Mouse (Mus musculus): Measurements from ENCODE around the gene Chil1.

Chil1 gene

DNA sequence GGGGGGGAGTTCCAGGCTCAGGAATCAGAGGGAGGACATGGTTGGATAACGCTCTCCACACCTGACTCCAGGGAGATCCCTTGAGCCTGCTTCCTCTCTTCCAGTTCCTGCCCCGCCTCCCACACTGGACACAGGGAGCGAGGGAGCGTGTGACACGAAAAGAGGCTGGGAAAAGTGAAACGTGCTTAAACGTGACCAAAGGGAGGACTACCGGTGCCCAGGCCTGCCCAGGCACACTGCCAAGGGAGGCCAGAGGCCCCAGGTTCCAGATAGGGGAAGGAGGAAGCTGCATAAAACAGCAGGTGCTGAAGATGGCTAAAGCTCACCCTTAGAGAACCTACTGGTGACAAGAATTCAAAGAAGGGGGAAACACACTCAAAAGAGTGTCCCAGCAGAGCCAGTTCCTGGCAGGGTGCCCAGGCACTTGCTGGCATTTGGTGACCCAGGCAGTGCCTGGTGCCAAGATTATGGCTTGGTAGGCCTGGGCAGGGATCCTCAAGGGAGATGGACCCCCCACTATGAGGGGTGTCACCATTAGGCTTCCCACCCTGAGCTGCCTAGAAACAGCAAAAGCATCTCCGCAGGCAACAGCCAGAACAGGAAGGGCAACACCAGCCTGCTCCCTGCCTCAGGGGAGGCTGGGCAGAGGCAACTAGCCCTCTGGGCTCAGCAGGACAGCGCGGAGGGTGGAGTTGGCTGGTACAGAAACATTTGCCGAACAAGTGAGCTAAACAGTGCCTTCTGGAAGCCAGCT lies 51.0 kb downstream of the Chil1 start:
- peak; percentile 86 for DNase-seq

DNA sequence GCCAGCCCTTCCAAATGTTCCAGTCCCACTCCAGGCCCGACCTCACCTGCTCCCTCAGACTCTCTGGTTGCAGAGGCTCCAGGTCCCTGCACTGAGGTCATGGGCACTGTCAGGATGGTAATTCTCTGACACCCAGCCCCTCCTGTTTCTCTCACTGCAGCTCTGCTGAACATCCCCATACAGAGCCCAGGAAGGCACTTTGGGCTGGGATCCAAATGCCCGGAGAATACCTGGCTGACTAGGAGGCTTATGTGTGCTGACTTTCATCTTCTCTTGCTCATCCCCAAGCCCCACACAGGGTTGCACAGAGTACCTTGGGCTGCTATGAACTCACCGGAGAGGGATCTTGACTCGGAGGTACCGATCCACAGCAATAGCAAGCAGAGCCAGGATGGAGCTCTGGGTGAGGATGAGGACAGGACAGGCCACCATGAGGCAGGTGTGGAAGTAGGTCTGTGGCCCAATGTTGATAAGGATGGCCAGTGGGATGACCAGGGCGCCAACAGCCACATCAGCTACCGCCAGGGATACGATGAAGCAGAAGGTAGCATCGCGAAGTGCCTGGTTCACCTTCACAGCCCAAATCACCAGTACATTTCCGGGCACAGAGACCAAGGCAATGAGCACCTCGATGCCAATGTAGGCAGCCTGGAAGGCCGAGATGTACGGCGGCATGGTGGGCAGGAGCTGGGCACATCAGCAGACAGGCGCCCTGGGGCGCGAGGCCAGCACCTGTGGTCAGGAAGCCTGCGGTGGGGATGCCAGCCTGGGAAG lies 51.9 kb downstream of the Chil1 start:
- peak; percentile 78 for DNase-seq

DNA sequence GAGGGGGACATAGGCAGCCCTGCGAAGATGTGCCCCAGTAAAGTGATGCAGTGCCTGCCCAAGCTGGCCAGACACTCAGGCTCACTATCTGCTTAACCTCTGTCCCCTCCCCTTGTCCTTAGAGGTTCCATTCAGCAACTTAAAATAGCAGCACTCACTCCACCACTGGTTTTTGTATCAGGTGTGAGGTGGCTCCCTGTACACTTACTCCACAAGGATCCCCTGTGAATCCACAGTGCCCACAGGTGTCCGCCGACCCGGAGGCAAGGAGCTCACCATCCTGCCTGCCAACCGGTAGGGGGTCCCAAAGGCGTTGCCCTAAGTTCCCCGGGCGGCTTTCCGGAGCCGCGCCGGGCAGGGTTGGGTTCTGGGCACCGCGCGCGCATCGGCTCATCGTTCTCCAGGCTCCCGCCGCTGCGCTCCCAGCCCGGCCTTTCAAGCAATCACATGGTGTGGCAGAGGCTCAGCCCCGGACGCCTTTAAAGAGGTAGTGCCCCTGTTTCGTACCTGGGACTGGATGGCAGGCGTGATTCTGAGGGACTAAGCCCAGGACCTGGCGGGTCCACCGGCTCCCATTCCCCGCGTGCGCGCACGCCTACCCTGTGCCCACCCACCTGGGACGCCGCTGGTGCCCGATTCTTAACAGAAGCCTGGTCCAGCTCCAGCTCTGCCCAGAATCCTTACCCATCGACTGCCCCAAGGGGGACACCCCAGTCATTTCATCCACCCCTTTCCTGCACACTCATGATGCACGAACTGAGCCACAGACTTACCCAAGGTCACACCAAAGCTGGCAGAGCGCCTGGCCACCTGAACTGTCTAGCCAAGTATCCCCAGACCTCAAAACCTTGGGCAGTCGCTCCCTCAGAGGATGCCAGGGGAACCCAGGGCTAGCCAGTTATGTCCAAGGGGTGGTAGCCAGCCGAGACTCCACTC lies 52.7 kb downstream of the Chil1 start:
- DNase-seq, result peak; percentile 88

DNA sequence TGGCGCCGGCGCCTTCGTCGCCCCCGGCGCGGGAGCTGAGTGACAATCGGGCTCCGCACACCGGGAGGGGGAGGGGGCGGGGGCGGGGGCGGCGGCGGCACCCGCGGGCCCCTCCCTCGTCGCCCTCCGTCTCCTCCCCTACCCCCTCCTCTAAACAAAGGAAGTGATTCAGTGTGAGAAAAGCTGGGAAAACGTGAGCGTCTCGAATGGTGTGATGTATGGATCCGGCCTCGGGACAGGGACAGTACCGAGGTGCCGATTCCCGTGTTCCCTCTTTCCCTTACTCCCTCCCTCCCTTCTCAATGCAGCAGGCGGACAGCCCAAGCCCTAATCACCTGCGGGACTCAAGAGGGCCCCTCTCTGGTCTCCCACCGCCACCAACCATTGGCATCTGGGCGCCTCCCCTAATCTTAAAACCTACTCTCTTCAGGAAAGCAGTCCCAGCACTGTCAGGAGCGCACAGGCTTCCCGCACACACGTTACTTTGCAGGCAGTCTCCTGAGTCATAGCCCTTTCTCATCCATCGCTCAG lies 53.5 kb downstream of the Chil1 start, which contains the start of gene Adora1:
Adora1 (minus strand) TSS at position 41 of the 531 bp plus-strand sequence.
- DNase-seq, result peak; percentile 68

DNA sequence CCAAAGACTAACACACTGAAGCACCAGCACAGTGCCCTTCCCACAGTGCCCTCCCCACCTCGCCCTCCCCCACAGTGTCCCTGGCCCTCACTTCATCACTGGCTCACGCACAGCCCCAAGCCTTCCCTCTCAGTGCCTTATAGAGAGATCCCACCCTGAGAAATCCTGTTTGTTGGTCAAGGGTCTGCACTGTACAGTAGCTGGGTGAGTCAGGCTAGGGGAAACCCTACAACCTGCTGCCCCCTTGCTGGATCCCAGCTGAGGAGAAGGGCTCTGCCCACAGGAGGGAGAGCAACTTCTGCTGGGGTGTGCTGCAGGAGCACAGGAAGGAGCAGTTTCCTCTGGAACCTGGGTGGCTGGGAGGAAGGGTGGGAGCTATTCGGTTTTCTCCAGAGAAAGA lies 54.2 kb downstream of the Chil1 start:
- no peak for DNase-seq

DNA sequence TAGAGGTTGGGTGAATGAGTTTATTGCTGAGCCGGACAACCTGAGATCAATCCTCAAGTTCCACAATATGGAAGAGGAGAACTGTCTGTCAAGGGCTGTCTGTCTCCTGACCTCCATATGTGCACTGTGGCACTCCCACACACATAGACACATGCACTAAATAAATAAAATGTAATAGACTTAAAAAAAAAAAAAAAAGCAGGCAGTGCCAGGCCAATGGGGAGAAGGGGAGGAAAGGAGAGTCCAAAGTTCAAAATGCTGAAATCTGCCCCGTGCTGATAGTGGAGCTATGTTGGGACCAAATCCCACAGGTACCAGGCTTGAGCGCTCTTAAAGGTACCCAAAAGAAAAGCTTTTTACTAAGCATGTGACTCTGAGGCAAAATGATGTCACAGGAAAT lies 55.5 kb downstream of the Chil1 start:
- no peak for DNase-seq

Measured in cerebellum, adult 11-12 months (tissue).